ENCODE assay signal across 17 mouse cellular contexts in the genomic region with DNA sequence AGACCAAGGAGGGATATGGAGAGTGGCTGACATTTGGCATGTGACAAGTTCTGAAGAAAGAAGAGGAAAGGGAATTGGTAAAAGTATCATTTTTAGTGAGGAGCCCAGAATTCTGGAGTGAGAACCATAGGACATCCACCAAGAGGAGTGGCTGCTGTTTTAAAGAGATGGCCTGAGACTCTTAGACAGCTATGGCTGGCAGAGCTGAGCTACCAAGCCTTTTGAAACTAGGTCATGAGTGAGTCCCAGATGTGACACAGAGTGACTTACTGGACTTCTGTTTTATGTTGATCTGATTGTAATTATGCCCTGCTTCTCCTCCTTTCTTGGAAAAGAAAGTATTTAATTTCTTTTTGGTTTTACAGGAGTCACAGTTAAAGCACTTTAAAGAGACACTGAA.
DNase-seq lines count a peak whose midpoint lies in the region; TF ChIP-seq lines count a peak whose summit lies in the region.
"Had no signal": no experiment of that assay in that cellular context is flagged by ENCODE, and none has a peak within 500 bp of the region (broad histone marks: within the 10 kb centered on the region; RNA-seq: fewer than 3 reads in every experiment).

No protein-coding gene starts in this region.

- peak overlapping the region; percentile 70 for H3K27ac ChIP-seq in gastrocnemius, adult 2 months
- H3K27ac ChIP-seq in brown adipose tissue, adult 24 weeks (replicated peaks; ENCODE audit: low read depth, low read length): peak overlapping the region; percentile 69
- H3K27ac ChIP-seq: embryonic facial prominence, embryonic 10.5 days; embryonic facial prominence, embryonic 12.5 days; forebrain, embryonic 13.5 days; forebrain, embryonic 15.5 days had no signal

- DNase-seq in gastrocnemius, adult 2 months: no peak
- no peak for DNase-seq in gastrocnemius, adult 18-20 months (ENCODE audit: low spot score)
- no peak for DNase-seq in cerebellum, adult 11-12 months
- no peak for DNase-seq in right cerebral cortex, adult 2 months (ENCODE audit: low spot score in 2 of 2)
- DNase-seq: adrenal gland, postnatal 10 days; adrenal gland, postnatal 25 days; cerebellum, adult 11 months; cerebellum, adult 2 months; cerebellum, adult 9-10 months; cerebellum, postnatal 10 days; cerebellum, postnatal 25 days; forebrain, postnatal 0 days had no signal

- intact Hi-C loops in gastrocnemius, adult 2 months (cut with DNase I): no loop called here

- TF ChIP-seq CTCF in gastrocnemius, adult 2 months (IDR thresholded peaks at IDR 0.05): no peak

- H3K4me3 ChIP-seq in gastrocnemius, adult 2 months: no peak overlapping the region
- no peak overlapping the region for H3K4me3 ChIP-seq in brown adipose tissue, adult 24 weeks (ENCODE audit: insufficient read depth, low read depth, low read length)
- H3K4me3 ChIP-seq: embryonic facial prominence, embryonic 10.5 days; embryonic facial prominence, embryonic 12.5 days; forebrain, embryonic 13.5 days; forebrain, embryonic 15.5 days had no signal

- H3K4me1 ChIP-seq in brown adipose tissue, adult 24 weeks (ENCODE audit: control insufficient read depth, insufficient read depth, insufficient read length, low read length): peaks cover 13% of the 10 kb centered on the region
- H3K4me1 ChIP-seq: embryonic facial prominence, embryonic 10.5 days; embryonic facial prominence, embryonic 12.5 days; forebrain, embryonic 13.5 days; forebrain, embryonic 15.5 days had no signal
